Mouse (Mus musculus) natural killer cell, adult 2 months (primary cell): ENCODE measurements around the gene Rad21l.
"Not testable (repeated sequence)": the region's sequence is repeated elsewhere in the genome, so short reads cannot be mapped to it uniquely, and the experiment has no call there.

Source experiments
- DNase-seq, 2 experiments: peaks; one replicate each; pipeline ENCODE4 v3.0.0; 2022; ENCODE audit warnings: low spot score in 2 of 2

The Rad21l gene

DNA sequence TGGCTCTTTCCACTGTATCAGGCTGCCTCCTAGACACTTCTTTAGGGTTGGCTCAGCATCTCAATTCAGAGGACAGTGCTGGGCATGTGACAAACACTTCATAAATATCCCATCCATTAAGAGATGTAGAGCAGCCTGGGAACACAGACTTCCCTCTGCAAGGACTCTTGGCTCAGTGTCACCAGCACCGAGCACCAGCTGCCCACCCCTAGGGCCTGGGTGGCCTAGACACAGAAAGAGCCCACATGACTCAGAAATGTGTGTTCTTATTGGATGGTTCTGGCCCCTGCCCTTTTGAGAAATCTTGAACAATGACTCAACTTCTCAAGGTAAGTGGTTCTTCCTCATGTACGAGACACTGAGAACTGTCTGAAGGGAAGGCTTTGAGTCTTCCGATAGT lies 40.3 kb downstream of the Rad21l start:
- no peak for DNase-seq

DNA sequence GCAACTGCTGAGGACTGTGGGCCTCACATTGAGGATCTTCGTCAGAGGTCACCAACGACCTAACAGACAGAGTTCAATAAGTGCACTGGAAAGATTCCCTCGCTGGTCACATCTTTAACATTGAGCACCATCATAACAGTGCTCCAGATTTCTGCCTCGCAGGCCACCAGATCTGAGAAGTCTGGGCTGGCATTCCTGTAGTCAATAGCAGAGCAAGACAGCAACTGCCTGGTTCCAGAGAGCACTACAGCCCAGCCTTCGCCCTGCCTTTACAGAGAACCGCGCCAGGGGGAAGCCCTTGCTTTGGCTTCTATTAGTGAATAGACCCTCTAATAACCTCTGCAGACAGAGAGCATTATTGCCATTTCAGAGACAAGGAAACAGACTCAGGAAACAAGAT lies 42.0 kb downstream of the Rad21l start:
- no peak for DNase-seq

DNA sequence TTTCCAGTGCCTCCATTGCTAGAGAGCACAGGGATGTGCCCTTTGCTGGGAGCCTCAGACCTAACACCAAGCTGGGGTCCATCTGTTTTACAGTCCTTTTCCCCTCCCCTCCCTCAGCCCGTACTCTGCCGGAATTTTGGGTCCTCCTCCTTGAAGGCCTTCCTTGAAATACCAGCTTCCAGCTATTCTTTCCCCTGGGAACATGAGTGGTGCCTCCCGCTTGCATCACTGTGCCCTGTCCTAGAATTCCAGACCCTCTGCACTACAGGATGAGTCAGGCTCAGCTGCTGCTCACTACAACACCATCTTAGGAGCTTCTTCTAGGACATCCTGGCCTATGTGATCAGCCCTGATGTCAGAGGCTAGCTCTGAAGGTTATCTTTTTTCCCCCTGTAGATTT lies 44.6 kb downstream of the Rad21l start:
- no peak for DNase-seq

DNA sequence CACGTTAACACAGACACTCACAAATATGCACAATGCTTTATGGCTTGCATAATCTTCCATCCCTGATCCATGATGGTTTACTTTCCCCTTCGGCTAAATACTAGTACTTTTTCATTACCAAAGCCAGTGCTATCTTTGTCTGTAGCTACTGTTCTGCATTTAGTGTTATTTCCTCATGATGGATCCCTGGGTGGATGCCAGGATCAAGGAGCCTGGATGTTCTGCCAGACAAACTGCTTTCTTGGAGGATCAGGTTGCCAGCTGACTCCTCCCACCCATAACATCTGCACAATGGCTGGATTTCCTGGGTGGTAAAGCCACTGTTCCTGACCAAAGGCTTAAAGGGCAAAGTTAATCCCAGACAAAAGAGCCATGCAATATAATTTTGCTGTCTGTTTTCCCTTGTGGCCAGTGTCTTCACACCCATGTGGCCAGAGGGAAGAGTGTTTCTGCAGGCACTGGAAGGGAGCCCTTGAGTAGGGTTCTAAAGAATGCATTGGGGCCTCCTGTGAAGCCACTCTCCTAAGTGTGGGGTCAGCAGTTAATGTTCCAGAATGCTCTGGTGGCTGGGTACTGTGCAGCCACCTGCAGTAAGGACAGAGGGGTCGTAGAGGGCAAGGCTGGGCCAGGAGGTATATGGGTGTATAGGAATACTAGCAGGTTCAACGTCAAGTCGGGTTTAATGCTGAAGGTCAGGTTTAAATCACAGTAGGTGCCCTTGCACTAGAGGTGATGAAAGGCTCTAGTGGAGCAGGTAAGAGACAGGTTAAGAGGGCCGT lies 51.6 kb downstream of the Rad21l start:
- no peak for DNase-seq

DNA sequence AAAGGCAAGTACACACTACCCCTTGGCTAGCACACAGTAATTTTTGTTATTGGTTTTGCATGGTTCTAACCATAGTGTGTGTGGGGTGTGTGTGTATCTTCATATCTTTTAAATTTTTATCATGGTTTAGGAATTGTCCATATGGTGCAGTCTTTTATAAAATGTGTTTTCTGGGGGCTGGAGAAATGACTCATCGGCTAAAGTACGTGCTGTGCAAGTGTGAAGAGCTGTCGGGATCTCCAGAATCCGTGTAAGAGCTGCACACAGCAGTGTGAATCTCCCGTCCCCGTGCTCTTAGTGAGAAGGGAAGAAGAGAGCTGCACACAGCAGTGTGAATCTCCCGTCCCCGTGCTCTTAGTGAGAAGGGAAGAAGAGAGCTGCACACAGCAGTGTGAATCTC lies 52.6 kb downstream of the Rad21l start:
- DNase-seq = not testable (repeated sequence)

DNA sequence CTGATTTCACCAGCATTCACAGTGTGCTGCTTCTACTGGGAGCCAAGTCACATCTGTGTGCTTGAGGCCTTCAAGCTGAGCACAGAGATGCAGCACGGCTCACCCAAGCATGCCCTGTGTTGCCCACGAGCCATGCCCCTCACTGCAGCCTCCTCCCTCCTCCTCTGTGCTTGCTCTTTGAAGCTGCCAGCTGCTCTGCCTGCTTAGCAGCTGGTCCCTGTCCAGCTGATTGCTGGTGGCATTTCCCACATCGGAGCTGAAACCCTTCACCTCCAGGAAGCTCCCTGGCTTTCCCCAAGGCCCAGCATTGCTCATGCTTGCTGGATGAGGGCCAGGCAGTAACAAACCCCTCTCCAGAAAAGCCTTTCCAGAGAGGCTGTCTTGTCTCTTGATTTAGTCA lies 58.4 kb downstream of the Rad21l start:
- DNase-seq = no peak

DNA sequence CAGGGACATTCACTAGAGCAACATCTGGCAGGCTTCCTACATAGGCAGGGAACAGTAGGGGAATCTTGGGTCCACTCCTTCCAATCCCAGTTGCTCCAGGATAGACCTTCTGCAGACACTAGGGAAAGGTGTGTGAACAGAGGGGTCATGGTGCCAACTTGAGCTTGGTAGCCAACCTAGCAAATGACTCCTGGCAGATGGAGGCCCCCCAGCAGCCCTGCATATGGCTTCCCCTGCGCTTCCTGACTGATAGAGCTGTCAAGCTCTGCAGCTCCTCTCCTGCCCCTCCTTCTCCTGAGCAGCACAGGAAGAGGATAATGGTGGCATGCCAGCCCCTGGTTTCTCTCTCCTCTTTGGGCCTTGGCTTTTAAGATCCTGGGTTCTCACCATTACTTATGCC lies 59.9 kb downstream of the Rad21l start:
- DNase-seq = no peak

DNA sequence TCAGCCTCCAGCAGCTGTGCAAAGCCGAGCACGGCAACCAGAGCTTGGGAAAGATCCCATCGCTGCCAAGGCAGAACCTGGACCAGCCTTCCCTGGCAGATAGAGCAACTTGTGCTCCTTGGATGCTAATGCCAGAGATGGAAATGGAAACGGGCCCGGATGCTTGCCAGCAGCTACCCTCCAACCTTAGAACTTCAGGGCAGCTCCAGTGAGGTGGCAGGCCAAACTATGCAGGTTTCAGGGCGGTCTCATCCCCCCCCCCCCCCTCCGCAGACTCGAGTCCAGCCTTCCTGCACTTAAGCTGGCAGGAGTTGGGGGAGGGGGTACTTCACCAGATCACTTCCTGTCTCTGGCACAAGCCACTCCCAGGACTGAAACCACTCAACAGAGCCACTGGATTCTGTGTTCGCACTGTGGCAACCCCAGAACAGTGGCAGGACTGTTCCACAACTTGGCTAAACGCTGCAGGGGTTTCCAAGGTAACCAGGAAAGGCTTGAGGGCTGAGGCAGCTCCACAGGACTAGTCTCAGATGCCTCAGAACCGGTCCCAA lies 62.8 kb downstream of the Rad21l start:
- no peak for DNase-seq

DNA sequence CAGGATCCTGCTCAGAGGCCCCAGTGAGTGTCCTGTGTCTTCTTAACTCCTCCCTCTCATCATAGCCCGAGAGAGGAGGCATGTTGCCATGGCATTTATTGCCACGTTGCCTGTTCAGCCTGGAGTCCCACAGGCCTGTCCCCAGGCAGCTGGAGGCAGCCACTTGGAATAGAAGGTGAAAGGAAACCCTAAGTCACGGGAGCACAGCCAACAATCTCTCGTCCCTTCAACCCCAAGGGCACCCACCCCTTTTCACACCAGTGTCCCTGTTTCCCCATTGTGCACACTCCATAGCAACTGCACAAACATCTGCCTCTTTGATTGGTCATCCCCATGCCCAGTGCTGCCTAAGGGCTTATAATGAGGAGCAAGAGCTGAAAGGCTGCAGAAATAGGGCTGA lies 64.7 kb downstream of the Rad21l start:
- DNase-seq = no peak

DNA sequence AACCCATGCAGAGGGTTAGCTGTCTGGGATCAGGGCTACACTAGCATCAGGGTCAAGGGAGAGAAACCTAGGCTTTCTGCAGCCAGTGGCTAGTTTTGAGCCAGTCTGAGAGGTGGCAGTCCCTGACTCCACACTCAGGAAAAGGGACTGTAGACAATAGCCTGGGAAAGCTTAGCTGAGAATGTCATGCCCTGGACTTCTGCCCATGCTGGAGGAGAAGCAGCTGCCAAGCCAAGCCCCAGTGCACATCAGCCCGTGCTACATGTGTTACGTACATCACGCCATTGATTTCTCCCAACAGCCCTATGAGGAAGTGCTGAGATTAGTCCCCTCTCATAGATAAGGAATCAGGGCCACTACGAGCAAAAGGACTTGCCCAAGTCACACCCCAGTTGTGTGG lies 66.2 kb downstream of the Rad21l start:
- no peak for DNase-seq

DNA sequence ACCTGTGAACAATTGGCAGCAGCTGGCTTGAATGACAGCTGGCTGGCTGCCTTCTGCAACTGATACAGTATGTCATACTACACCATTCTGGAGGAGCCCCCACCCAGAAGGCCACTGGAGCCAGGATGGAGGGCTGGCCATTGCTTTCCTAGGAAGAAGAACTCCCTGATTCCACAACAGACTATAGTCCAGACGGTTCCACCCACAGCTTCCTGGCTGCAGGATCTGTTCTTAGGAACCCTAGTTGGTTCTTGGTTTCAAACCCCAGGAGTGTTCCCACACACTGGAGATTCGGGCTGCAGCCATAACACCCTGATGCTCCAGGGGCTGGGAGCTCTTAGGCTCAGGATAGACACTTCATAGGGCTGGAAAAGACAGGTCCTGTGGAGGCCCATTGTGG lies 70.3 kb downstream of the Rad21l start:
- DNase-seq = no peak
